Mouse (Mus musculus) ovary, postnatal 36 days (tissue): ENCODE measurements around the gene Camsap2.

ENCODE experiments used
- DNase-seq: peaks from one replicate; pipeline ENCODE4 v3.0.0; 2022; ENCODE audit warnings: low spot score, mixed read lengths

Gene Camsap2

GRCm38 (mm10) chr1:136344281-136344680 is 1.6 kb downstream of the Camsap2 start:
- no peak for DNase-seq

- DNase-seq, result no peak
These were observed 2.2 kb downstream of the Camsap2 start for GRCm38 (mm10) chr1:136343727-136344126.

- no peak for DNase-seq
These were observed 5.4 kb downstream of the Camsap2 start for GRCm38 (mm10) chr1:136340541-136340940.

- DNase-seq, result no peak
These were observed 11.2 kb downstream of the Camsap2 start for GRCm38 (mm10) chr1:136334743-136335142.

GRCm38 (mm10) chr1:136333512-136333911 is 12.4 kb downstream of the Camsap2 start:
- no peak for DNase-seq

- DNase-seq, result no peak
These were observed 12.8 kb downstream of the Camsap2 start for GRCm38 (mm10) chr1:136333071-136333470.

GRCm38 (mm10) chr1:136331836-136332235 is 14.1 kb downstream of the Camsap2 start:
- no peak for DNase-seq

GRCm38 (mm10) chr1:136329426-136329825 is 16.5 kb downstream of the Camsap2 start:
- no peak for DNase-seq

- no peak for DNase-seq
These were observed 17.3 kb downstream of the Camsap2 start for GRCm38 (mm10) chr1:136328640-136329039.

GRCm38 (mm10) chr1:136327638-136328037 is 18.3 kb downstream of the Camsap2 start:
- DNase-seq, result no peak

- peak; percentile 19 for DNase-seq
These were observed 20.0 kb downstream of the Camsap2 start for GRCm38 (mm10) chr1:136325933-136326332.

- no peak for DNase-seq
These were observed 23.6 kb downstream of the Camsap2 start for GRCm38 (mm10) chr1:136322331-136322730.

- DNase-seq, result no peak
These were observed 29.6 kb downstream of the Camsap2 start for GRCm38 (mm10) chr1:136316317-136316716.

GRCm38 (mm10) chr1:136309193-136309592 is 36.7 kb downstream of the Camsap2 start:
- DNase-seq, result no peak

- DNase-seq, result peak; percentile 13
These were observed 39.5 kb downstream of the Camsap2 start for GRCm38 (mm10) chr1:136306424-136306823.

GRCm38 (mm10) chr1:136293961-136294360 is 51.9 kb downstream of the Camsap2 start:
- no peak for DNase-seq

GRCm38 (mm10) chr1:136289803-136290202 is 56.1 kb downstream of the Camsap2 start:
- DNase-seq, result no peak

- DNase-seq, result no peak
These were observed 68.5 kb downstream of the Camsap2 start for GRCm38 (mm10) chr1:136277366-136277765.

- no peak for DNase-seq
These were observed 77.7 kb downstream of the Camsap2 start for GRCm38 (mm10) chr1:136268224-136268623.

GRCm38 (mm10) chr1:136266127-136266526 is 79.8 kb downstream of the Camsap2 start:
- DNase-seq, result no peak

- no peak for DNase-seq
These were observed 82.5 kb downstream of the Camsap2 start for GRCm38 (mm10) chr1:136263355-136263754.

GRCm38 (mm10) chr1:136260635-136261238 is 85.2 kb downstream of the Camsap2 start, which contains the start of gene Gpr25:
TSS of gene Gpr25 (minus strand) at chr1:136260873.
- DNase-seq, result no peak

- DNase-seq, result peak; percentile 61
These were observed 85.8 kb downstream of the Camsap2 start for GRCm38 (mm10) chr1:136259893-136260634.

- DNase-seq, result peak; percentile 5
These were observed 86.4 kb downstream of the Camsap2 start for GRCm38 (mm10) chr1:136259543-136259892.
